Mouse (Mus musculus) gastrocnemius, postnatal 10 days (tissue): ENCODE results near the gene Sypl2. TPM values are rescaled to one million over a fixed set of nuclear protein-coding genes. Genes with fewer than 3 reads are reported as not detected.

Experiments
- DNase-seq: peaks from one replicate; pipeline ENCODE4 v3.0.0; 2021; ENCODE audit warnings: mixed read lengths
- total RNA-seq, 2 experiments: library from RNA; stranded (reverse); gene quantifications; 2 replicates each; pipeline ENCODE4 v1.2.3; 2021

Gene Sypl2
- total RNA-seq, 2 experiments from 2014 or later = 890 to 1,000 TPM

- no peak for DNase-seq
Measured at GRCm38 (mm10) chr3:108206731-108207375, 19.6 kb downstream of the Sypl2 start.

DNA sequence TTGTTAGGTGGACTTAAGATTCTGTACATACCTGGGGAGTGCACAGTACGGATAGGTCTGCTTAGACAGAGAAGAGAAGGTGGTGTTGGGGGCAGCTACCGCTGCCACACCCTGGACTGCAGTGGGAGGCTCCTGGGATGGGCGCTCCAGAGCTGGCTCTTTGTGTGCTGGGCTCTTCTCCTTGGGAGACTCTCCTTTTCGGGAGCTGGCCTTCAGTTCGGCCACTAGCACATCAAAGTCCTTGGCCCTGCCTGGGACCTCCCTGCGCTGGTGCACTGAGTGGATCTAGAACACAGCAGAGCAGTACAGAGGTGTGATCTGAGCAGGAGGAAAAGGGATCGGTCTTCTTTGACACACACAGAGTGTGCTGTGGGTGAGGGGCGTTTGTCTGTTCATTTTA lies 20.8 kb downstream of the Sypl2 start:
- DNase-seq = no peak

GRCm38 (mm10) chr3:108204470-108204869 lies 22.0 kb downstream of the Sypl2 start:
- DNase-seq = no peak

GRCm38 (mm10) chr3:108203621-108204325 lies 22.7 kb downstream of the Sypl2 start:
- DNase-seq = peak; percentile 89

DNA sequence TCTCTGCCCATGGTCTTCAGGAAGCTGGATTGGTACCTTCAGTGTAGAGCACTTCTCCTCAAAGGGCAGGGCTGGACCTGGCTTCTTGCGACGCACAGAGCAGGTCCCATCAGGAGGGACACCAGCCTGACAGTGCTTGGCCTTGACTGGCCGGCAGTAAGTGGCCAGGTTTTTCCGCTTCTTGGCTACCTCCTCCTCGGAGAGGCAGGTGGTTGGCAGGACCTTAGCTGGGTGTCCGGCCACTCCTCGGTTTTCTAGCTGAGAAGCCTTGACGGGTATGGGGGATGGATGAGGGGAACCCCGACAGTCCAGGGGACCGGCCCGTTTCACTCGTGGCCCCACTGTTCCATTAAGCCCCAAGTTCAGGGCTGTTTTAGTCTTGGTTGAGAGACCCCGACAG lies 23.2 kb downstream of the Sypl2 start:
- DNase-seq = no peak

GRCm38 (mm10) chr3:108202506-108202905 lies 23.9 kb downstream of the Sypl2 start:
- no peak for DNase-seq

GRCm38 (mm10) chr3:108200329-108201323 lies 25.8 kb downstream of the Sypl2 start, which contains the start of gene Cyb561d1:
TSS of gene Cyb561d1 (minus strand) at chr3:108201212.
- DNase-seq = peak; percentile 92

- no peak for DNase-seq
Measured at GRCm38 (mm10) chr3:108199231-108199630, 27.2 kb downstream of the Sypl2 start.

- DNase-seq = no peak
Measured at GRCm38 (mm10) chr3:108197066-108197497, 29.4 kb downstream of the Sypl2 start.

- DNase-seq = no peak
Measured at GRCm38 (mm10) chr3:108195941-108196590, 30.4 kb downstream of the Sypl2 start.

DNA sequence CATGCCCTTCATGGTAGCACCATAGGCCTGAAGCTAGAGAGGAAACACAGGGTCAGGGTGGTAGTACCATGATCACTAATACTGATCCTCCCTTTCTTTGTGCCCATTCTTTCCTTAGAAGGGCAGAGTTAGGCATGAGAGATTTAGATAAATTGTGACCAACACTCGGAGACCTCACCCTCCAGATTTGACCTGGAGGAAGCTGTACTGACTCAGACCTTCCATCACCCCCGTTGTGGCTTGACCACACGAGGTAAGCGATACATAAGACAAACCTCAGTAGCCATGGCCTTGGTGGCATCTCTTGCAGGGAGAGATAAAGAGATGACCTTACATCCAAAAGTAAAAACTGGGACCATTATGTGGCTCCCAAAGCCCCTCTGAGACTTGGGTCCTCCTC lies 31.2 kb downstream of the Sypl2 start:
- DNase-seq = no peak

DNA sequence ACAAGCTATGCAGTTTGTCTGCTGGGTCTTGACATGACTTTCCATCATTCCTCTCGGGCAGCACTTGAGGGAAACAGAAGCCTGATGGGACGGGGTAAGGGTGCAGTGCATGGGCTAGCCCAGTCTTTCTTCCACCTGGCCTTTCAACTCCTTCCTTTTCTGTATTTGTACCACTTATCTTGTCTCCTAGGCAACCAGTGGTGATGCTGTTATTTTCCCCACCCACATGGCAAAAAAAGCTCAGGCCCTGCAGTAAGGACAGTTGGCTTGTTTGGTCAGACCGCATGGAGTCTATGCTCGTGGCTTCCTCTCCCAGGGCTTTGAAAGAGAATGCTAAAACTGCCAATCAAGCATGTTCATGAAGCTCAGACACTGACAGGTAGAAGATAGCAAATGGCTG lies 32.8 kb downstream of the Sypl2 start:
- no peak for DNase-seq

- DNase-seq = no peak
Measured at GRCm38 (mm10) chr3:108189897-108190296, 36.6 kb downstream of the Sypl2 start.

DNA sequence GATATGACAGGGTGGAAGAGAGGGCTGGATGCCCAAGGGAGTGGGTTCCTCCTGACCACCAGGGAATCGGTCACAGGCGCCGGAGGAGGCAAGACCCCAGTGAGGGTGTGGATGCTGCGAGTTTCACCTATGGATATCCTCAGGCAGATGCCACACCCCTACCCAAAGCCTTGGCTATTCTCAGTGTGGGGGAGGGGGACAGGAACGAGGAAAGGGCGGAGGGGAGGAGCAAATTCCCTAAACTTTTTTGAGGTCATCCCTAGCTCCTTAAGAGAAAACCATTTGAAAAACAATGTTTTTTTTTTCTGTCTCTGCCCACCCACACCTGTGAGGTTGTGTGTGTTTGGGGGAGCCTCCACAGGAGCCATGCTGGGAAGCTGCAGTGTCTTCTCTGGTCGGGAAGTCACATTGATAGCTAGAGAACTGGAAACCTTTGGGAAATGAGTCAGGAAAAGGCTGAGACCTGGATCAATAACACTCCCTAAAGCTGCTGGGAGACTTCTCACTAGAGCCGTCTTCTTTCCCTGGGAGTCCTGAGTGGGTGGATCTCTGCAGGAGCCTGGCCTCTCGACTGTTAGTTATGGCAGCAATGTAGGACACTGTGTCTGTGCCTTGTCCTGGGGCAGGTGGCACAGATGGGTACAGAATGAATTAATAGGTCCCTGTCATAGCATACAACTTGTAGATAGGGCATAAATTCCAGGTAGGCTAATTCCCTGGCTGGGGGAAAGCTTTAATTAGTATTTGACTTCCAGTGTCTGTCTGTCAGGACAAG lies 37.5 kb downstream of the Sypl2 start:
- DNase-seq = no peak

- DNase-seq = no peak
Measured at GRCm38 (mm10) chr3:108187111-108187795, 39.2 kb downstream of the Sypl2 start.

DNA sequence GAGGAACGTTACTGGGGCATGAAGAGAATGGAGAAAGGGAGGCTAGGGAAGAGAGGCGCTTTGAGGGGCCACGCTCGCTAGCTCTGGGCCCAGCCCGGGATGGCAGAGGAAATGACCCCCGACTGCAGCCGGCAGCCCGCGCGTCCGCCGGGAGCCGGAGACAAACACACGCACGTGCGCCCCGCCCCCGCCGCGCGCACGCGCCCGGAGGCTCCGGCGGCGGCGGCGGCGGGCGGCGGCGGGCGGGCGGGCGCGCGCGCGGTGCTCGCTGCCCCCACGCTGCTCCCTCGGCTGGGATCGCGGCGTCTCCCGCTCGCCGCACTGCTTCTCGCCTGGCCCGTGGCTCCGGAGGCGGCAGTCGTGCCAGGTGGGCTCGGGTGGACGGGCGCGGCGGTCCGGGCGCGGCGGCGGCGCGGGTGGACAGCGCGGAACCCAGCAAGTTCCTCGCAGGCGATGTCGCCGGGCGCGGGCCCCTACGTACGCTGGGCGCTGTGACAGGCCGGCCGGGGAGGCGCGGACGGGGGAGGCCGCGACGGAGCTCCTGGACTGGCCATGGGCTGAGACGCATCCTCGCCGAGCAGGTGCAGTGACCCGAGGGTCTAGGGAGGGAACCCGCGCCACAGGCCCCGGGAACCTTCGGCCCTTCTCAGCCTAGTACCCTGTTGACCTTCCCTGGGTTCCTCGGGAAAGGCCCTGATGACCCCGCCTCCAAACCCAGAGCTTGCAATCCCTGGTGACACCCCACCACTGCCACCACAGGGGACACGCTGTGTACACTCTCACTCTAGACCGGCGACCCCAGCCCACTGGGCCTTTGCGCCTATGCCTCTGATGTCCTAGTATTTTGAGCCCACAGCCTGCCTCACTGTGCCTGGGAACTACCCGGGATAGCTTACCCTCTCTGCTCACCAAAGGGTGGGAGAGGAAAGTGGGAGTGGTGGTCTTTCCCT lies 40.1 kb downstream of the Sypl2 start, which contains the start of gene Amigo1:
TSS of gene Amigo1 (plus strand) at position 238 of the 950 bp plus-strand sequence.
- DNase-seq = peak; percentile 61

DNA sequence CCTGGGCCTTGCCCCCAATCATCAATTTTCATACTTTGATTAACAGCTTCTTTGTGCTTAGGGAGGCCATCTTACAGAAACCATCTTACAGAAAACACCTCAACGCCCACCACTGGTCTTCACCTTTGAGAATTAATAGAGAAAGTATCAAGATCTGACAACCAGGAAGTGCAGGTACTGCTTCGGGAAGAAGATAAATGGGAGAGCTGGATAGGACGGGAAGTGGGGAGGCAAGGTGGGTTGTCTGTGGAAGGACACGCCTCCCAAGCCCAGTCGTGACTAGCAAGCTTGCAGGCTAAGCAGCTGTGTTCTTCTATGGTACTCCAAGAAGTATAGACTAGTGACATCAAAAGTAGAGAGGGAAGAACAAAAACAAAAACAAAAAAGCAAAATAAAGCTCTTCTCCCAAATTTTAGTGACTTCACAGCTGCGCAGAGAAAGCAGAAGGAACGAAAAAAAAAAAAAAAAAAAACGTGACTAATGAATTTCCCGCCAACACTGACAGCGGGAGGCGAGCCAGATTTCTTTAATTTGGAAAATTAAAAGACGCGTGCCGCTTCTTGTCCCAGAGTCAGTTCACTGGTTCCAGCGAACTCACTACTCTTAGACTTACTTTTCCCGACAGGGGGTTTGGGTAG lies 40.9 kb downstream of the Sypl2 start:
- DNase-seq = no peak

- DNase-seq = no peak
Measured at GRCm38 (mm10) chr3:108184742-108185141, 41.7 kb downstream of the Sypl2 start.

- DNase-seq = no peak
Measured at GRCm38 (mm10) chr3:108180514-108180913, 45.9 kb downstream of the Sypl2 start.
